Mouse (Mus musculus) heart, embryonic 16.5 days (tissue): ENCODE measurements around the gene Prkg2. TPM values are rescaled to one million over a fixed set of nuclear protein-coding genes. Genes with fewer than 3 reads are reported as not detected.

ENCODE experiments used
- ATAC-seq: fragments of 200-750 bp; cut with Nextera tagmentation; replicated peaks from 2 replicates; pipeline ENCODE4 v1.8.0; 2017; ENCODE audit warnings: moderate number of reproducible peaks; ENCODE audit not compliant: insufficient read depth, low FRiP score; ENCODE audit errors: extremely low read depth
- H3K27ac ChIP-seq: fragments of 300-500 bp; sonication (generic); 2 replicates; pipeline ENCODE4 v1.5.1; 2014; ENCODE audit warnings: mild to moderate bottlenecking, low read length, control low read depth, moderate library complexity
- H3K27me3 ChIP-seq: fragments of 300-500 bp; sonication (generic); 2 replicates; pipeline ENCODE4 v1.6.1; 2014; ENCODE audit warnings: low read length, mixed read lengths; ENCODE audit not compliant: control insufficient read depth, insufficient read depth
- H3K36me3 ChIP-seq: fragments of 300-500 bp; sonication (generic); 2 replicates; pipeline ENCODE4 v1.6.1; 2014; ENCODE audit not compliant: control insufficient read depth, insufficient read depth
- H3K4me1 ChIP-seq: fragments of 300-500 bp; sonication (generic); 2 replicates; pipeline ENCODE4 v1.6.1; 2014; ENCODE audit warnings: low read length, mixed read lengths; ENCODE audit not compliant: control insufficient read depth, insufficient read depth
- H3K4me2 ChIP-seq: fragments of 300-500 bp; sonication (generic); 2 replicates; pipeline ENCODE4 v1.6.1; 2014; ENCODE audit warnings: low read depth, mild to moderate bottlenecking, control low read depth, low read length
- H3K4me3 ChIP-seq: fragments of 300-500 bp; sonication (generic); 2 replicates; pipeline ENCODE4 v1.5.1; 2014; ENCODE audit warnings: mild to moderate bottlenecking, control low read depth, low read length
- H3K9ac ChIP-seq: fragments of 300-500 bp; sonication (generic); 2 replicates; pipeline ENCODE4 v1.6.1; 2014; ENCODE audit warnings: low read length, control low read depth
- H3K9me3 ChIP-seq: fragments of 300-500 bp; sonication (generic); replicated peaks from 2 replicates; pipeline ENCODE4 v1.6.1; 2016; ENCODE audit warnings: low read length; ENCODE audit not compliant: control insufficient read depth
- WGBS: fragments of 180-500 bp; shearing (Covaris S2); extraction: QIAGEN DNeasy Blood & Tissue Kit; methylation state at CpG from one replicate; pipeline ENCODE4 v1.1.7; 2014; 5-methylcytosine and 5-hydroxymethylcytosine counted together
- polyA plus RNA-seq: library from polyadenylated mRNA; unstranded; fragments of >200 nt; fragmentation: Nextera tagmentation; extraction: Ambion mirVana; gene quantifications from 2 replicates; pipeline ENCODE4 v1.2.1, GENCODE M21; 2015

Prkg2 gene
- polyA plus RNA-seq, 1 experiment from 2014 or later, result 0.26 TPM

GRCm38 (mm10) chr5:98962472-98962871 lies 74.7 kb downstream of the Prkg2 start:
- H3K36me3 ChIP-seq, result no peaks in the 10 kb centered on the region
- no peak overlapping the region for H3K27ac ChIP-seq
- no peak for ATAC-seq
- H3K9me3 ChIP-seq, result no peaks in the 10 kb centered on the region
- H3K4me1 ChIP-seq, result peaks cover 4% of the 10 kb centered on the region; the same call in 1 of the 2 replicates
- no peak overlapping the region for H3K4me3 ChIP-seq
- WGBS, result 75% methylated on average over 2 of the region's 2 CpGs
- no peaks in the 10 kb centered on the region for H3K27me3 ChIP-seq
- H3K4me2 ChIP-seq, result no peak overlapping the region
- no peak overlapping the region for H3K9ac ChIP-seq

GRCm38 (mm10) chr5:98955576-98955975 lies 81.6 kb downstream of the Prkg2 start:
- 72% methylated on average over 3 of the region's 3 CpGs for WGBS
- no peak for ATAC-seq
- H3K36me3 ChIP-seq, result no peaks in the 10 kb centered on the region
- no peak overlapping the region for H3K27ac ChIP-seq
- H3K27me3 ChIP-seq, result no peaks in the 10 kb centered on the region
- no peak overlapping the region for H3K9ac ChIP-seq
- H3K4me1 ChIP-seq, result no peaks in the 10 kb centered on the region
- H3K4me3 ChIP-seq, result no peak overlapping the region
- H3K4me2 ChIP-seq, result no peak overlapping the region
- no peaks in the 10 kb centered on the region for H3K9me3 ChIP-seq

- ATAC-seq, result no peak
Observed at GRCm38 (mm10) chr5:98953386-98953785, 83.8 kb downstream of the Prkg2 start.

GRCm38 (mm10) chr5:98951566-98951965 lies 85.6 kb downstream of the Prkg2 start:
- no peak overlapping the region for H3K4me3 ChIP-seq

More at GRCm38 (mm10) chr5:98953386-98953785, 83.8 kb downstream of the Prkg2 start:
- H3K4me3 ChIP-seq, result no peak overlapping the region
- H3K27me3 ChIP-seq, result no peaks in the 10 kb centered on the region
- H3K27ac ChIP-seq, result no peak overlapping the region
- 45% methylated on average over 1 of the region's 1 CpGs for WGBS
- no peaks in the 10 kb centered on the region for H3K4me1 ChIP-seq
- H3K9ac ChIP-seq, result no peak overlapping the region
- H3K4me2 ChIP-seq, result no peak overlapping the region
- H3K36me3 ChIP-seq, result no peaks in the 10 kb centered on the region
- no peaks in the 10 kb centered on the region for H3K9me3 ChIP-seq

GRCm38 (mm10) chr5:98950495-98951092 lies 86.6 kb downstream of the Prkg2 start:
- ATAC-seq, result no peak
- Histone ChIP-seq H3K4me1 (no peaks in the 10 kb centered on the region), H3K4me2 (no peak overlapping the region), H3K27ac (no peak overlapping the region), H3K4me3 (no peak overlapping the region), H3K36me3 (no peaks in the 10 kb centered on the region), H3K9ac (no peak overlapping the region), H3K9me3 (no peaks in the 10 kb centered on the region), H3K27me3 (no peaks in the 10 kb centered on the region)
- 79% methylated on average over 4 of the region's 4 CpGs for WGBS

More at GRCm38 (mm10) chr5:98951566-98951965, 85.6 kb downstream of the Prkg2 start:
- no peak for ATAC-seq
- WGBS, result 73% methylated on average over 4 of the region's 4 CpGs
- H3K27me3 ChIP-seq, result no peaks in the 10 kb centered on the region
- no peaks in the 10 kb centered on the region for H3K4me1 ChIP-seq
- H3K27ac ChIP-seq, result no peak overlapping the region
- no peak overlapping the region for H3K4me2 ChIP-seq
- no peak overlapping the region for H3K9ac ChIP-seq
- H3K9me3 ChIP-seq, result no peaks in the 10 kb centered on the region
- no peaks in the 10 kb centered on the region for H3K36me3 ChIP-seq

GRCm38 (mm10) chr5:98949784-98950183 lies 87.4 kb downstream of the Prkg2 start:
- no peak overlapping the region for H3K9ac ChIP-seq
- no peak overlapping the region for H3K27ac ChIP-seq
- WGBS, result 85% methylated on average over 10 of the region's 10 CpGs
- no peak for ATAC-seq
- H3K4me3 ChIP-seq, result no peak overlapping the region
- H3K4me1 ChIP-seq, result no peaks in the 10 kb centered on the region
- H3K27me3 ChIP-seq, result no peaks in the 10 kb centered on the region
- H3K9me3 ChIP-seq, result no peaks in the 10 kb centered on the region
- H3K36me3 ChIP-seq, result no peaks in the 10 kb centered on the region
- H3K4me2 ChIP-seq, result no peak overlapping the region

- Histone ChIP-seq H3K4me2 (no peak overlapping the region), H3K27ac (no peak overlapping the region), H3K4me3 (no peak overlapping the region), H3K36me3 (no peaks in the 10 kb centered on the region), H3K27me3 (no peaks in the 10 kb centered on the region), H3K4me1 (no peaks in the 10 kb centered on the region), H3K9ac (no peak overlapping the region), H3K9me3 (no peaks in the 10 kb centered on the region)
- WGBS, result 86% methylated on average over 20 of the region's 20 CpGs
- no peak for ATAC-seq
Observed at GRCm38 (mm10) chr5:98946656-98947055, 90.5 kb downstream of the Prkg2 start.

GRCm38 (mm10) chr5:98946117-98946620 lies 91.0 kb downstream of the Prkg2 start:
- H3K36me3 ChIP-seq, result no peaks in the 10 kb centered on the region
- ATAC-seq, result no peak
- no peaks in the 10 kb centered on the region for H3K27me3 ChIP-seq
- no peak overlapping the region for H3K4me3 ChIP-seq
- no peaks in the 10 kb centered on the region for H3K9me3 ChIP-seq
- WGBS, result 72% methylated on average over 4 of the region's 4 CpGs
- H3K9ac ChIP-seq, result no peak overlapping the region
- H3K4me1 ChIP-seq, result no peaks in the 10 kb centered on the region
- no peak overlapping the region for H3K27ac ChIP-seq
- no peak overlapping the region for H3K4me2 ChIP-seq

- WGBS, result 49% methylated on average over 6 of the region's 6 CpGs
- Histone ChIP-seq H3K4me2 (no peak overlapping the region), H3K27me3 (no peaks in the 10 kb centered on the region), H3K9ac (no peak overlapping the region), H3K4me1 (no peaks in the 10 kb centered on the region), H3K4me3 (no peak overlapping the region), H3K27ac (no peak overlapping the region), H3K36me3 (no peaks in the 10 kb centered on the region), H3K9me3 (no peaks in the 10 kb centered on the region)
- ATAC-seq, result no peak
Observed at GRCm38 (mm10) chr5:98943776-98944175, 93.4 kb downstream of the Prkg2 start.
